Mouse (Mus musculus) kidney, adult 10 weeks (tissue): ENCODE data around the gene Il1rapl2. TPM values are rescaled to one million over a fixed set of nuclear protein-coding genes. Genes with fewer than 3 reads are reported as not detected.

Experiments used
- polyA plus RNA-seq: library from polyadenylated mRNA; stranded (reverse); fragments of 350-450 nt; fragmentation: Illumina TruSeq; extraction: RNeasy Lipid Tissue Mini Kit (QIAGEN cat#74804); gene quantifications from one replicate; pipeline ENCODE4 v1.2.3, GENCODE M21; 2014; ENCODE audit warnings: low read depth, low replicate concordance

Gene Il1rapl2
- polyA plus RNA-seq: not detected

DNA sequence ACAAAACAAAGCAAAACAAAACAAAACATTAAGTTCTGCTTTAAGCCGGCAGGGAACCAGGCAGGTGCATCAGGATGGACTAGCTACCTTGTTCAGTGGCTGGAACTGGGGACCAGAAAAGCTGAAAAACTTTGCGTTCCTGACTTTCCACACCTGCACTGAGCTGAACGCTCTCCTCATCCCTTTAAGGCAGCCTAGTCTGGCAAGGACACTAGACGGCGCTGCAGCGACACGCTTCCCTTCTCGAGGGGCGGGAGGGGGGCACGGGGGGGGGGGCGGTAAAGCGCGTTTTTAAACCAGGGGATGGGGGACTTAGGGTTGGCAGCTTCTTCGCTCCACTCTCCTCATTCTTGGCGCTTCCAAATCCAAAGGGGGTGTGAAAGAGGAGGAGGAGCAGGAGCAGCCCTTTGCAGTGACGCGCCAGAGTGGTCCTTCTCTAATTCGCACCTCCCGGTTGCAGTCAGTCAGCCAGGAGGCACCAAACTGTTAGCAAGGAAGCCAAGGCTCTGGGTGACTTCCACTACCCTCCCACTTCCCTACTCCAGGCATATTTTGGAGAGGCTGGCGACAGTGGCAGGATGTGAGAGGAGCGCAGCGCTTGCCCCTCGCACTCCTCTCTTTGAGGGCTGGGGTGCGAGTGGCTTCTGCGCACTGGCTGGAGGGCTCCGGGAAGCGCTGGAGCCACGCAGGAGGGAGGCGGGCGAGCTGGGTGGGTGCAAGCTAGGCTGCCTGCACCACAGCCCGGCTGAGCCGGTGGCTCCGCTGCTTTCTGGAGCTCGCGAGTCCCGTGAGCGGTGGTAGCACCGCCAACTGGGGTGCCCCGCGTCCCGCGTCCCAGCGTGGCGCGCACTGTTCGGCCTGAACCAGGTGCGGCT lies at the start of gene Il1rapl2:
Il1rapl2 (plus strand) TSS at position 288 of the 875 bp plus-strand sequence.

DNA sequence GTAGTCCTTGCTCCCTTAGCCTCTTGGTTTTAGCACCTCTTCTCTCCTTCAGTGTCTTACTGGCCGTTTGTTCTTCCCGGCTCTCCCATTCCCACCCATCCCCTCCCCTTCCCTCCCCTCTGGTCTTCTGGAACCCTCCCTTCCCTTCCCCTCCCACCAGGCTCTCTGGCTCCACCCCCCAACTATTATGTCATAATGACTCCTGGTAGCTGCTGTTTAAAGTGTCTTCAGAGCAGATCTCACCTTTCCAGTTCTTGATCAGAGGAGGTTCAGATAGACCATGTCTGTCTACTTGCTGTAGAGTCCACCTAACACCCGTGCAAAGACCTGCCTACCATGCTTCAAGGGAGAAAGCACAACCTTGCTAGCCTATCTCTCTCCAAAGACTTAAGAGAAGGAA lies 639.1 kb downstream of the Il1rapl2 start, which contains the start of gene Tex13a:
Tex13a (minus strand) TSS at position 101 of the 400 bp plus-strand sequence.

